Mouse (Mus musculus) neutrophil, adult 59 days (primary cell): ENCODE results near the gene Xlr4b. TPM values are rescaled to one million over a fixed set of nuclear protein-coding genes. Genes with fewer than 3 reads are reported as not detected.

Source experiments
- total RNA-seq, 2 experiments: library from RNA; stranded (reverse); gene quantifications; 1 replicate in 1 of 2; 2 replicates in 1 of 2; pipeline ENCODE4 v1.2.4; 2023

Xlr4b gene
- total RNA-seq = 1 to 10 TPM; 1.3 to 3.2 TPM

GRCm38 (mm10) chrX:73213819-73214564, at the start of gene Xlr4b:
Gene Xlr4b (plus strand): TSS chrX:73214333.

GRCm38 (mm10) chrX:73176889-73177288, 37.2 kb upstream of the Xlr4b start, which contains the start of gene Spin2d:
Gene Spin2d (minus strand): TSS chrX:73176989.

GRCm38 (mm10) chrX:73191934-73192333, 22.2 kb upstream of the Xlr4b start, which contains the start of gene Xlr3b:
Gene Xlr3b (plus strand): TSS chrX:73192207.

DNA sequence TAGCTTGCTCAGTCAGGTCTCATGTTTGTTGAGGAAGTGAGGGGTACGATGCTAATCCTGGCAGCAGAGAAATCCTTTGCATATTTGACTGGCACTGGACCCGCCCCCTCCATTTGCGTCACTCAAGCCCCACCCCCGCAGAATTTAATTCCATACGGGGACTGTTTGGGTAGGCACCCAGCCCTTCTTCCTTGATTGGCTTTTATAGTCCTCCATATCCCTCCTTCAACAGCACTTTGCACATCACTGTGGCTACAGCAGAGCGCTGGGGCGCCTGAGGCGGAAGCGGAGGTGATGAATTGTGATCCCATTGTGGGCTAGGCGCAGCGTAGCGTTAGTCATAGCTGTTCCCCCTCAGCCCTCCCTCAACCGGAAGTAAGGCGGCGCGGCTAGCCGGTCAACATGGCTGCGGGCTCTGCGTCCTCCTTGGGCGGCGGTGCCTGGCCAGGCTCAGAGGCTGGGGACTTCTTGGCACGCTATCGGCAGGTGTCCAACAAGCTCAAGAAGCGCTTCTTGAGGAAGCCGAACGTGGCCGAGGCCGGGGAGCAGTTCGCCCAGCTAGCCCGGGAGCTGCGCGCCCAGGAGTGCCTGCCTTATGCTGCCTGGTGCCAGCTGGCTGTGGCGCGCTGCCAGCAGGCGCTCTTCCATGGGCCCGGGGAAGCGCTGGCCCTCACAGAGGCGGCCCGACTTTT, 13.9 kb downstream of the Xlr4b start, which contains the start of gene F8a:
Gene F8a, plus strand, starts transcription at position 378 of the 692 bp plus-strand sequence.

GRCm38 (mm10) chrX:73242821-73243325, 28.7 kb downstream of the Xlr4b start, which contains the start of gene Xlr4c:
Gene Xlr4c (minus strand): TSS chrX:73243130.

GRCm38 (mm10) chrX:73265270-73265669, 51.1 kb downstream of the Xlr4b start, which contains the start of gene Xlr3c:
Gene Xlr3c (minus strand): TSS chrX:73265390.

Other genes with a start within 250 kb of the Xlr4b start
- gene Zfp185, start 227.0 kb upstream of the Xlr4b start, total RNA-seq = not detected
- gene Pnma5, start 177.2 kb upstream of the Xlr4b start, total RNA-seq = under 1 TPM; 0.60 to 0.80 TPM
- not detected for gene Pnma3, start 149.5 kb upstream of the Xlr4b start, total RNA-seq
- gene Xlr4a, start 131.9 kb upstream of the Xlr4b start, total RNA-seq = 1 to 10 TPM in 1 of 2 experiments, not detected in 1; 1.4 TPM
- not detected for gene Xlr3a, start 117.2 kb upstream of the Xlr4b start, total RNA-seq
- under 1 TPM; 0.22 to 0.24 TPM for gene Gm14685, start 97.3 kb upstream of the Xlr4b start, total RNA-seq
- not detected for gene Xlr5b, start 65.5 kb upstream of the Xlr4b start, total RNA-seq
- under 1 TPM in 1 of 2 experiments, not detected in 1; 0.16 TPM for gene DXBay18, start 64.9 kb upstream of the Xlr4b start, total RNA-seq
- not detected for gene Spin2d, start 37.3 kb upstream of the Xlr4b start, total RNA-seq
- 1 to 10 TPM in 1 of 2 experiments, not detected in 1; 2.4 TPM for gene Xlr3b, start 22.1 kb upstream of the Xlr4b start, total RNA-seq
- gene F8a, start 14.0 kb downstream of the Xlr4b start, total RNA-seq = 1 to 10 TPM; 3.5 to 4.2 TPM
- gene Xlr4c, start 28.8 kb downstream of the Xlr4b start, total RNA-seq = 1 to 10 TPM in 1 of 2 experiments, under 1 TPM in 1; 0.49 to 3.8 TPM
- gene Xlr3c, start 51.1 kb downstream of the Xlr4b start, total RNA-seq = not detected
- not detected for gene Xlr5a, start 78.6 kb downstream of the Xlr4b start, total RNA-seq
- gene Xlr5c, start 78.6 kb downstream of the Xlr4b start, total RNA-seq = not detected
- not detected for gene Gm45015, start 122.5 kb downstream of the Xlr4b start, total RNA-seq
- gene Zfp275, start 128.3 kb downstream of the Xlr4b start, total RNA-seq = 1 to 10 TPM; 7.2 to 8.5 TPM
- not detected for gene Gm18336, start 184.4 kb downstream of the Xlr4b start, total RNA-seq
- not detected for gene Zfp92, start 196.8 kb downstream of the Xlr4b start, total RNA-seq
- not detected for gene Trex2, start 221.0 kb downstream of the Xlr4b start, total RNA-seq
- gene Haus7, start 244.7 kb downstream of the Xlr4b start, total RNA-seq = 10 to 100 TPM in 1 of 2 experiments, 1 to 10 TPM in 1; 9.9 to 14.4 TPM